ENCODE assay signal across 21 mouse cellular contexts in the genomic region with DNA sequence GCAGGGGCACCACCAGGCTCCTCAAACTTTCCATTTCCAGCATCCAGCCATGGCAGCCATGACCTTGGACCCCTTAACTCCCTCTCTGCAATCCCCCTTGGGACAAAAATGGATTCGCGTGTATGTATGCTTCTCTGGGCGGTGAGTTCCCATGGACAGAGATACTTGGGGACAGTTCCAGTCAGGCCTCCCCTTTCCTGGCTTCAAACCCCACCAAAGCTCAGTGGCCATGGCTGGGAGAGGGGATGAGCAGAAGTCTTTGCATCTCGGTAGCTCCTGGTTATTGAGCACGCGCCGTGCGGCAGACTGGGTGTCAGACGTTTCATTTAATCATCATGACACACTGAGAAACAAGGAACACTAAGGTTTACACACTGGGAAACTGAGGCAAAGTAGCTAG. TPM values are rescaled to one million over a fixed set of nuclear protein-coding genes. Genes with fewer than 3 reads are reported as not detected.
DNase-seq lines count a peak whose midpoint lies in the region; ATAC-seq lines count a peak whose summit lies in the region.
"Had no signal": no experiment of that assay in that cellular context is flagged by ENCODE, and none has a peak within 500 bp of the region (broad histone marks: within the 10 kb centered on the region; RNA-seq: fewer than 3 reads in every experiment).

No protein-coding gene starts in this region.

- no peaks in the 10 kb centered on the region for H3K9me3 ChIP-seq in forebrain, embryonic 10.5 days
- no peaks in the 10 kb centered on the region for H3K9me3 ChIP-seq in forebrain, embryonic 11.5 days (ENCODE audit: control insufficient read depth, low read length)
- H3K9me3 ChIP-seq in midbrain, embryonic 10.5 days (replicated peaks), result no peaks in the 10 kb centered on the region
- H3K9me3 ChIP-seq in midbrain, embryonic 11.5 days (ENCODE audit: control insufficient read depth, low read length), result no peaks in the 10 kb centered on the region
- no peaks in the 10 kb centered on the region for H3K9me3 ChIP-seq in forebrain, embryonic 15.5 days
- H3K9me3 ChIP-seq: embryonic facial prominence, embryonic 15.5 days; kidney, embryonic 15.5 days; limb, embryonic 10.5 days; lung, embryonic 15.5 days; neural tube, embryonic 12.5 days had no signal

- H3K9ac ChIP-seq in forebrain, embryonic 11.5 days (ENCODE audit: low read length), result no peak overlapping the region
- H3K9ac ChIP-seq in midbrain, embryonic 11.5 days (ENCODE audit: low read length), result no peak overlapping the region
- H3K9ac ChIP-seq in forebrain, embryonic 15.5 days (replicated peaks), result no peak overlapping the region
- H3K9ac ChIP-seq: embryonic facial prominence, embryonic 15.5 days; kidney, embryonic 15.5 days; lung, embryonic 15.5 days; neural tube, embryonic 12.5 days had no signal

- no peaks in the 10 kb centered on the region for H3K27me3 ChIP-seq in forebrain, embryonic 10.5 days (ENCODE audit: poor library complexity, severe bottlenecking)
- no peaks in the 10 kb centered on the region for H3K27me3 ChIP-seq in forebrain, embryonic 11.5 days (ENCODE audit: control insufficient read depth, insufficient read depth, low read length)
- H3K27me3 ChIP-seq in midbrain, embryonic 10.5 days (ENCODE audit: low read depth, poor library complexity, severe bottlenecking), result no peaks in the 10 kb centered on the region
- no peaks in the 10 kb centered on the region for H3K27me3 ChIP-seq in midbrain, embryonic 11.5 days (ENCODE audit: control insufficient read depth, insufficient read depth, low read length)
- H3K27me3 ChIP-seq in forebrain, embryonic 15.5 days, result no peaks in the 10 kb centered on the region
- H3K27me3 ChIP-seq: embryonic facial prominence, embryonic 15.5 days; kidney, embryonic 15.5 days; lung, embryonic 15.5 days; neural tube, embryonic 12.5 days had no signal

- no peak overlapping the region for H3K4me2 ChIP-seq in forebrain, embryonic 11.5 days (ENCODE audit: low read depth, low read length, severe bottlenecking)
- no peak overlapping the region for H3K4me2 ChIP-seq in midbrain, embryonic 11.5 days
- H3K4me2 ChIP-seq in forebrain, embryonic 15.5 days (replicated peaks), result no peak overlapping the region
- H3K4me2 ChIP-seq: embryonic facial prominence, embryonic 15.5 days; kidney, embryonic 15.5 days; liver, embryonic 11.5 days; lung, embryonic 15.5 days; neural tube, embryonic 12.5 days had no signal

- no peaks in the 10 kb centered on the region for H3K36me3 ChIP-seq in forebrain, embryonic 10.5 days (replicated peaks)
- H3K36me3 ChIP-seq in forebrain, embryonic 11.5 days (ENCODE audit: control insufficient read depth, insufficient read depth, low read length), result no peaks in the 10 kb centered on the region
- no peaks in the 10 kb centered on the region for H3K36me3 ChIP-seq in midbrain, embryonic 10.5 days
- H3K36me3 ChIP-seq in midbrain, embryonic 11.5 days (ENCODE audit: control insufficient read depth, insufficient read depth, low read length), result no peaks in the 10 kb centered on the region
- H3K36me3 ChIP-seq in forebrain, embryonic 15.5 days, result no peaks in the 10 kb centered on the region
- H3K36me3 ChIP-seq: embryonic facial prominence, embryonic 15.5 days; kidney, embryonic 15.5 days; limb, embryonic 10.5 days; lung, embryonic 15.5 days; neural tube, embryonic 12.5 days had no signal

- H3K4me1 ChIP-seq in forebrain, embryonic 10.5 days, result peaks cover 33% of the 10 kb centered on the region
- peaks cover 5% of the 10 kb centered on the region; the same call in 1 of the 2 replicates for H3K4me1 ChIP-seq in forebrain, embryonic 11.5 days (replicated peaks; ENCODE audit: control insufficient read depth, insufficient read depth, low read length)
- H3K4me1 ChIP-seq in midbrain, embryonic 10.5 days, result peaks cover 35% of the 10 kb centered on the region
- H3K4me1 ChIP-seq in midbrain, embryonic 11.5 days (ENCODE audit: control insufficient read depth, insufficient read depth, low read length), result peaks cover 9% of the 10 kb centered on the region
- H3K4me1 ChIP-seq in forebrain, embryonic 15.5 days, result peaks cover 72% of the 10 kb centered on the region

- H3K27ac ChIP-seq in forebrain, embryonic 10.5 days, result 0 out of 2 replicates have a peak overlapping the region, but pooled peaks have one; percentile 44
- H3K27ac ChIP-seq in forebrain, embryonic 11.5 days (ENCODE audit: low read depth, low read length), result no peak overlapping the region
- peak overlapping the region; percentile 43; the same call in 1 of the 2 replicates for H3K27ac ChIP-seq in midbrain, embryonic 10.5 days (replicated peaks)
- H3K27ac ChIP-seq in midbrain, embryonic 11.5 days (ENCODE audit: low read depth, low read length), result no peak overlapping the region
- peak overlapping the region; percentile 92 for H3K27ac ChIP-seq in forebrain, embryonic 15.5 days (replicated peaks)
- H3K27ac ChIP-seq: embryonic facial prominence, embryonic 15.5 days; kidney, embryonic 15.5 days; limb, embryonic 10.5 days; lung, embryonic 15.5 days; macrophage; neural tube, embryonic 12.5 days had no signal

- H3K4me3 ChIP-seq in forebrain, embryonic 10.5 days, result no peak overlapping the region
- no peak overlapping the region for H3K4me3 ChIP-seq in forebrain, embryonic 11.5 days (ENCODE audit: low read depth, low read length)
- H3K4me3 ChIP-seq in midbrain, embryonic 10.5 days, result no peak overlapping the region
- no peak overlapping the region for H3K4me3 ChIP-seq in midbrain, embryonic 11.5 days (ENCODE audit: low read depth, low read length)
- H3K4me3 ChIP-seq in forebrain, embryonic 15.5 days, result no peak overlapping the region
- H3K4me3 ChIP-seq: embryonic facial prominence, embryonic 15.5 days; kidney, embryonic 15.5 days; limb, embryonic 10.5 days; lung, embryonic 15.5 days; neural tube, embryonic 12.5 days had no signal

- no peak for ATAC-seq in forebrain, embryonic 11.5 days (replicated peaks; ENCODE audit: low FRiP score)
- ATAC-seq in midbrain, embryonic 11.5 days (ENCODE audit: low FRiP score), result no peak
- no peak for ATAC-seq in forebrain, embryonic 15.5 days (replicated peaks)
- ATAC-seq: inflammation-experienced regulatory T-cells, adult 6 months had no signal

- WGBS in forebrain, embryonic 10.5 days, result 88% methylated on average over 9 of the region's 9 CpGs
- WGBS in forebrain, embryonic 11.5 days, result 83% methylated on average over 9 of the region's 9 CpGs
- 88% methylated on average over 9 of the region's 9 CpGs for WGBS in midbrain, embryonic 10.5 days
- 85% methylated on average over 9 of the region's 9 CpGs for WGBS in midbrain, embryonic 11.5 days
- WGBS in forebrain, embryonic 15.5 days, result 73% methylated on average over 9 of the region's 9 CpGs

- no peak for DNase-seq in forebrain, embryonic 10.5 days (ENCODE audit: extremely low spot score, low spot score)
- DNase-seq in forebrain, embryonic 11.5 days (ENCODE audit: low spot score), result no peak
- no peak for DNase-seq in midbrain, embryonic 10.5 days (ENCODE audit: low spot score)
- DNase-seq in midbrain, embryonic 11.5 days (ENCODE audit: low spot score, missing footprints), result no peak
- no peak for DNase-seq in lung, adult 18-20 months
- no peak for DNase-seq in kidney, adult 11 months
- DNase-seq: adrenal gland, postnatal 10 days; cerebellum, adult 11 months; gastrocnemius, postnatal 14 days; heart, postnatal 10 days; right cerebral cortex, postnatal 25 days; thymus, postnatal 4 days had no signal

RNA-seq across cellular contexts. Expression of a gene that starts 56.7 kb away (rescaled TPM):
- 9.7 and 10.0 TPM in 2 replicates for polyA plus RNA-seq in forebrain, embryonic 10.5 days (2016; fragmentation: Nextera tagmentation; extraction: Ambion mirVana)
- polyA plus RNA-seq in forebrain, embryonic 11.5 days (2014; fragmentation: Nextera tagmentation; extraction: Ambion mirVana), result 24.0 and 26.5 TPM in 2 replicates
- 12.8 and 16.2 TPM in 2 replicates for polyA plus RNA-seq in midbrain, embryonic 10.5 days (2016; fragmentation: Nextera tagmentation; extraction: Ambion mirVana)
- 15.3 and 15.7 TPM in 2 replicates for polyA plus RNA-seq in midbrain, embryonic 11.5 days (2014; fragmentation: Nextera tagmentation; extraction: Ambion mirVana)
- 41.0 and 48.8 TPM in 2 replicates for polyA plus RNA-seq in forebrain, embryonic 15.5 days (2015; fragmentation: Nextera tagmentation; extraction: Ambion mirVana)

Comparison
In these comparisons a context has a peak if more than half of its experiments do, and no peak if none do; other contexts are left out.
1. H3K27ac ChIP-seq: peak in forebrain, embryonic 10.5 days (single experiment), midbrain, embryonic 10.5 days (single experiment) and forebrain, embryonic 15.5 days (single experiment); none in forebrain, embryonic 11.5 days (single experiment) and midbrain, embryonic 11.5 days (single experiment).